Mouse (Mus musculus): ENCODE results near the gene Gm10273. TPM values are rescaled to one million over a fixed set of nuclear protein-coding genes. Genes with fewer than 3 reads are reported as not detected.

The Gm10273 gene
- polyA plus RNA-seq, 1 experiment from 2014 or later, result 3.5 TPM

DNA sequence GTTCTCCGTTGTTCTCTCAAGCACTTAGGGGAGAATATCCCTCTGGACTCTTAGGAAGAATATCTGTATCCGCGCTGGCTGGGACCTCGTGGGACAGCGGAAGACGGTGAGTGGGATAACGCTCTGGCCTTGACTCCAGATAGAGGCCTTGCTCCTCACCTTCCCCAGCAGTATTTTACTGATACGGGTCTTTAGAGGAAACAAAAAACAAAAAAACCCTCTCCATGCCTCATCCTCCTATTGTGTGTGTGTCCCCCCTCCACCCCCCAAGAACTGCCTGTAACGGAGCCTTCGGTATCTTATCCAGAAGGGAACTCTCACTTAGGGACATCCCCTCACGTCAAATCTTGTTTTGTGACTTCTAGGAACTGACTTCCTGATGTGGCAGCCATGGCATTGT is 46.3 kb downstream of the Gm10273 start, which contains the start of gene Oit3:
TSS of gene Oit3 (minus strand) at position 44 of the 400 bp plus-strand sequence.
- Histone ChIP-seq H3K4me1 (replicated peaks) (0 out of 2 replicates have a peak, but pooled peaks cover 5% of the 10 kb centered on the region), H3K36me3 (no peaks in the 10 kb centered on the region), H3K27me3 (replicated peaks) (no peaks in the 10 kb centered on the region), H3K4me2 (replicated peaks) (no peak within 1 kb of the TSS), H3K9ac (no peak within 1 kb of the TSS), H3K27ac (no peak within 1 kb of the TSS), H3K4me3 (replicated peaks) (no peak within 1 kb of the TSS), H3K9me3 (no peaks in the 10 kb centered on the region)
- 79% methylated on average over 11 of the region's 11 CpGs for WGBS
- no peak for ATAC-seq

DNA sequence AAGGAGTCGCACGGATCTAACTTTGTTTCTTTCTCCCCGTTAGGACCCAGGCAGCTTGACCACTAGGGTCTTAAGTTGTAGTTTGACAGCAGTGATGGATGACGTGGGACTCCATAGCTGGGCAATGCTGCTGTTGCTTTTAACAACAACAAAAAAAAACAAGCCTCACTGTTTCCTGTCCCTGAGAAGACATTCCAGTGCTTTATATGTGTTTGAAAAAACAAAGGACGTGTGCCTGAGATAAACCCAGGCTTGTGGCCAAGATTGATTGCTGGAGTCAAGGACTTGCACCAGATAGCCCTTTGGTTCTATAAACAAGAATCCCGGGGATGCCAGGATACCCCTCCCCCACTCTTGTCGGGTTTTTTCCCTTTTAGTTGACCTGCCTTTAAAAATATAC is 47.8 kb downstream of the Gm10273 start:
- 8% methylated on average over 7 of the region's 7 CpGs for WGBS
- Histone ChIP-seq H3K4me3 (replicated peaks) (no peak overlapping the region), H3K4me1 (replicated peaks) (0 out of 2 replicates have a peak, but pooled peaks cover 5% of the 10 kb centered on the region), H3K9ac (no peak overlapping the region), H3K27me3 (replicated peaks) (no peaks in the 10 kb centered on the region), H3K9me3 (no peaks in the 10 kb centered on the region), H3K36me3 (no peaks in the 10 kb centered on the region), H3K4me2 (replicated peaks) (no peak overlapping the region), H3K27ac (no peak overlapping the region)
- ATAC-seq, result no peak

DNA sequence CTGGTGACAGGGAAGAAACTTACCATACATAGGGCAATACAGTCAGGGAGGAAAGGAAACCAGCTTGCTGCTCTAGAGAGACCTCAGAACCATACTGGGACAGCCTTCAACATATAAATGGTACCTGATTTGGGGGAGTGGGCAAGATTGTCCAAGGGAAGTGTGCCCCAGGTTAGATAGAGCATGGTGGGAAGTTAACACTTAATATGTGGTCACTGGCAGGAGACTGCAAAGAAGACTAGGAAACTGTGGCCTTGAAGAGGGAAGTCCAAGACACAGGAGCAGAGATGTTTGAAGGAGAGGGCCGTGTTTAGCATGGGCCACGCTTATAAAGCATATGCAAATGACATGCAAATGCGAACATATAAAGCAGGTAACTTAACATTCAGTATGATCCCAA is 48.7 kb downstream of the Gm10273 start:
- WGBS, result 83% methylated on average over 3 of the region's 3 CpGs
- Histone ChIP-seq H3K4me2 (replicated peaks) (no peak overlapping the region), H3K9ac (no peak overlapping the region), H3K27ac (no peak overlapping the region), H3K4me3 (replicated peaks) (no peak overlapping the region), H3K36me3 (no peaks in the 10 kb centered on the region), H3K4me1 (replicated peaks) (0 out of 2 replicates have a peak, but pooled peaks cover 5% of the 10 kb centered on the region), H3K27me3 (replicated peaks) (no peaks in the 10 kb centered on the region), H3K9me3 (no peaks in the 10 kb centered on the region)
- ATAC-seq, result no peak

- H3K27me3 ChIP-seq (replicated peaks), result no peaks in the 10 kb centered on the region
- 0 out of 2 replicates have a peak, but pooled peaks cover 5% of the 10 kb centered on the region for H3K4me1 ChIP-seq (replicated peaks)
- H3K27ac ChIP-seq, result no peak overlapping the region
- H3K9me3 ChIP-seq, result no peaks in the 10 kb centered on the region
- H3K4me3 ChIP-seq (replicated peaks), result no peak overlapping the region
- ATAC-seq, result no peak
- H3K36me3 ChIP-seq, result no peaks in the 10 kb centered on the region
- H3K4me2 ChIP-seq (replicated peaks), result no peak overlapping the region
- 42% methylated on average over 8 of the region's 8 CpGs for WGBS
- no peak overlapping the region for H3K9ac ChIP-seq
These were observed 49.2 kb downstream of the Gm10273 start for GRCm38 (mm10) chr10:59444635-59445034.

Other genes with a start within 250 kb of the Gm10273 start
- 31.6 and 40.1 TPM in 2 replicates for gene Sept10, start 173.8 kb upstream of the Gm10273 start, polyA plus RNA-seq (2015; fragmentation: Nextera tagmentation; extraction: Ambion mirVana)
- gene Sowahc, start 173.7 kb upstream of the Gm10273 start, polyA plus RNA-seq (2015; fragmentation: Nextera tagmentation; extraction: Ambion mirVana), result 11.6 and 12.0 TPM in 2 replicates
- gene P4ha1, start 72.3 kb upstream of the Gm10273 start, polyA plus RNA-seq (2015; fragmentation: Nextera tagmentation; extraction: Ambion mirVana), result 64.7 and 73.8 TPM in 2 replicates
- 38.8 and 43.5 TPM in 2 replicates for gene Pla2g12b, start 8.0 kb downstream of the Gm10273 start, polyA plus RNA-seq (2015; fragmentation: Nextera tagmentation; extraction: Ambion mirVana)
- 1.6 and 1.9 TPM in 2 replicates for gene Oit3, start 46.1 kb downstream of the Gm10273 start, polyA plus RNA-seq (2015; fragmentation: Nextera tagmentation; extraction: Ambion mirVana)
- gene Gm10322, start 220.4 kb downstream of the Gm10273 start, polyA plus RNA-seq (2015; fragmentation: Nextera tagmentation; extraction: Ambion mirVana), result not detected in 2 replicates
- 66.4 and 72.6 TPM in 2 replicates for gene Mcu, start 221.1 kb downstream of the Gm10273 start, polyA plus RNA-seq (2015; fragmentation: Nextera tagmentation; extraction: Ambion mirVana)